Mouse (Mus musculus) hindbrain, embryonic 13.5 days (tissue): ENCODE data around the gene Rgr. TPM values are rescaled to one million over a fixed set of nuclear protein-coding genes. Genes with fewer than 3 reads are reported as not detected.
A peak's percentile ranks its signal among the peaks of the same experiment; 100 is the strongest.

Source experiments
- ATAC-seq: fragments of 200-750 bp; cut with Nextera tagmentation; 2 replicates; pipeline ENCODE4 v1.8.0; 2017; ENCODE audit warnings: moderate TSS enrichment; ENCODE audit not compliant: low FRiP score
- H3K27ac ChIP-seq: fragments of 300-500 bp; sonication (generic); 2 replicates; pipeline ENCODE4 v1.5.1; 2015; ENCODE audit warnings: inconsistent platforms, mild to moderate bottlenecking, moderate library complexity
- H3K27me3 ChIP-seq: fragments of 300-500 bp; sonication (generic); 2 replicates; pipeline ENCODE4 v1.6.1; 2015; ENCODE audit warnings: mild to moderate bottlenecking, inconsistent platforms
- H3K36me3 ChIP-seq: fragments of 300-500 bp; sonication (generic); 2 replicates; pipeline ENCODE4 v1.6.1; 2015; ENCODE audit warnings: mild to moderate bottlenecking, inconsistent platforms
- H3K4me1 ChIP-seq: fragments of 300-500 bp; sonication (generic); replicated peaks from 2 replicates; pipeline ENCODE4 v1.6.1; 2015; ENCODE audit warnings: inconsistent platforms
- H3K4me2 ChIP-seq: fragments of 300-500 bp; sonication (generic); 2 replicates; pipeline ENCODE4 v1.6.1; 2015; ENCODE audit warnings: inconsistent platforms, mild to moderate bottlenecking, moderate library complexity
- H3K4me3 ChIP-seq: fragments of 300-500 bp; sonication (generic); 2 replicates; pipeline ENCODE4 v1.5.1; 2015; ENCODE audit warnings: mild to moderate bottlenecking, inconsistent platforms
- H3K9ac ChIP-seq: fragments of 300-500 bp; sonication (generic); 2 replicates; pipeline ENCODE4 v1.6.1; 2015; ENCODE audit warnings: mild to moderate bottlenecking, inconsistent platforms
- H3K9me3 ChIP-seq: fragments of 300-500 bp; sonication (generic); 2 replicates; pipeline ENCODE4 v1.6.1; 2016; ENCODE audit warnings: inconsistent platforms
- WGBS: fragments of 180-500 bp; shearing (Covaris S2); methylation state at CpG from one replicate; pipeline ENCODE4 v1.1.7; 2015; 5-methylcytosine and 5-hydroxymethylcytosine counted together
- polyA plus RNA-seq: library from polyadenylated mRNA; unstranded; fragments of >200 nt; fragmentation: Nextera tagmentation; extraction: Ambion mirVana; gene quantifications from 2 replicates; pipeline ENCODE4 v1.2.1, GENCODE M21; 2015

Gene Rgr
- not detected in 2 replicates for polyA plus RNA-seq

DNA sequence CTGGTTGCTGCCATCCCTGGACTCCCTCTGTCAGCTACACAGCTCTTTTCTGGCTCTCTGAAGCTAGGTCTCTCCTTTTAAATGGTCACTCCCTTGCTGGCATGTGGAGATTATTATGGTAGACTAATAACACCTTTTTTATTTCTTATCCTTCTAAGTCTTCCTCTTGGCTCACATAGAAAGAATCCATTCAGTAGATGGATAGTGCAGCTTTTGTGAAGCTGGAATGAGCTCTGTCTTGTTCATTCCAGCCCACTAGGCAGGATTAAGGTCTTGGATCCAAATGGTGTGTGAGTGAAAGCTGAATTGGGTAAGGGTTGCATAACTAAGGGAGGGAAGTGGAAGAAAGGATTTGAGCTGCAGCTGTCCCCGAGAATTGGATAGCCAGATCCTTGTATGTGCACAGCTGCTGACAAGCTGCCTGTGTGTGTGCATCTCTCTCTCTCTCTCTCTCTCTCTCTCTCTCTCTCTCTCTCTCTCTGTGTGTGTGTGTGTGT is at the start of gene Rgr:
Gene Rgr (minus strand): TSS at position 51 of the 497 bp plus-strand sequence.
- H3K9ac ChIP-seq: no peak within 1 kb of the TSS
- ATAC-seq: no peak
- WGBS: 56% methylated on average over 1 of the region's 1 CpGs
- H3K27ac ChIP-seq: no peak within 1 kb of the TSS
- no peak within 1 kb of the TSS for H3K4me3 ChIP-seq
- no peaks in the 10 kb centered on the region for H3K36me3 ChIP-seq
- H3K27me3 ChIP-seq: no peaks in the 10 kb centered on the region
- H3K4me1 ChIP-seq: no peaks in the 10 kb centered on the region
- H3K9me3 ChIP-seq: no peaks in the 10 kb centered on the region
- no peak within 1 kb of the TSS for H3K4me2 ChIP-seq

DNA sequence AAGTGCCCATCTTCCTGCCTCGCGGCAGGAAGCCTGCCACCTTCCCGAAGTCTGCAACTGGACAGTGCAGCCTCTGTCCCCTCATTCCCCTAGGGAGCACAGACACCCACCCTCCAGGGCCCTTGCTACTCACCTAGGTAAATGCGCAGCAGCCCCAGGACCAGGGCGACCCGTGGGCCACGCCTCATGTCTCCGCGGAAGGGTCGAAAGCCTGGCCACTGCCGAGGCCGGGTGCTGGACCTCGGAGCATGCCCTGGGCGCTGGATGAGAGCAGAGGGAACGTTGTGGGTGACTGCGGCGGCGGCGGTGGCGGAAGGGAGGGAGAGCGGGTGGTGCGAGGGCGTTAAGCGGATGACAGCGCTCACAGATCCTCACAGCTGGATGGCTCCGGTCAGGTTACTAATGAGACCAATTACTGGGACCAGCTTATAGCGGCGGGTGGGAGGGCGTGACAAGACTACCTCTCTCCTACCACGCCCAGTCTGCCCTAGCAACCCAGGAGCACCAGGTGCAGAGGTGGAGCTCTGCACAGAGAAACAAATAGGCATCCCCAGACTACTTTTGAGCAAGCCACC is 49.3 kb upstream of the Rgr start, which contains the start of gene Cdhr1:
Gene Cdhr1 (minus strand): TSS at position 392 of the 575 bp plus-strand sequence.
- peak within 1 kb of the TSS; percentile 89 for H3K4me2 ChIP-seq
- no peak within 1 kb of the TSS for H3K27ac ChIP-seq
- peak; percentile 67 for ATAC-seq
- H3K27me3 ChIP-seq: peaks cover 45% of the 10 kb centered on the region
- peak within 1 kb of the TSS; percentile 78 for H3K9ac ChIP-seq
- H3K4me1 ChIP-seq: peaks cover 10% of the 10 kb centered on the region
- H3K4me3 ChIP-seq: peak within 1 kb of the TSS; percentile 48
- 1% methylated on average over 30 of the region's 30 CpGs for WGBS
- no peaks in the 10 kb centered on the region for H3K36me3 ChIP-seq
- no peaks in the 10 kb centered on the region for H3K9me3 ChIP-seq

DNA sequence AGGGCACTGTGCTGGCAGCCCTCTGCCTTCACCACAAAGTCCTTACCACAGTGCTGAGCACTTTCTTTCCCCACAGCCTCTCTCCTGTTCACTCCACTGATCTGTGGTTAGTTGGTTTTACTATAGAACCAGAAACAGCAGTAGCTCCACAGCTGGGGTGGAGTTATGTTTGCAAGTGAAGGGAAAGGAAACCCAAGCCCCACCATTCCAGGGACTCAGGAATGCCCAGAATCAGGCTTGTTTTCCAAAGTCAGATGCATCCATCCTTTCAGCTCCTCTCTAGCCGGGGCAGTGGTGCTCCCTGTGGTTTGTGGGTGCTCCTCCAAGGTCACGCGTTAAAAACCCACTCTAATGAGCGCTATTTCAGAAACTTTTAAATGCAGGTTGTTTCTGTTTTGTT is 46.8 kb upstream of the Rgr start:
- no peak for ATAC-seq
- Histone ChIP-seq H3K4me3 (no peak overlapping the region), H3K9me3 (no peaks in the 10 kb centered on the region), H3K9ac (no peak overlapping the region), H3K4me1 (peaks cover 10% of the 10 kb centered on the region), H3K27me3 (peaks cover 35% of the 10 kb centered on the region), H3K27ac (no peak overlapping the region), H3K36me3 (no peaks in the 10 kb centered on the region), H3K4me2 (no peak overlapping the region)
- 84% methylated on average over 4 of the region's 4 CpGs for WGBS

DNA sequence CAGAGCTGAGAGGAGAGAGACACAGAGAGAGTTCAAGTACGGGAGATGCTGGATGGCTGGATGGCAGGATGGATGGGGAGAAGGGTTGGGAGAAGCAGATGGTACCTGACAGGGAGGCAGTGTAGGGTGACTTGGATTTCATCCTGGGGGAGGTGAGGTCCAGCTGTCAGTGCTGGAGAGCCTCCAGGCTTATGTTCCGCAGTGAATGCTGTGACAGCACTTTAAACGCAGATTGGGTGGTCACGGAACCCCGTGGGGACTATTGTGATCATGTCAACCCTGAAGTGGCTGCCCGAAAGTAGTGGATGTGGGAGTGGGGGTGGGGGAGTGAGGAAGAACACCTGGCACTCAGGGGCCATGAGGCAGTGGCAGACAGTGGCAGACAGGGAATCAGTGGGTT is 45.7 kb upstream of the Rgr start:
- Histone ChIP-seq H3K27me3 (peaks cover 35% of the 10 kb centered on the region), H3K9me3 (no peaks in the 10 kb centered on the region)
- 56% methylated on average over 6 of the region's 6 CpGs for whole genome bisulfite sequencing

DNA sequence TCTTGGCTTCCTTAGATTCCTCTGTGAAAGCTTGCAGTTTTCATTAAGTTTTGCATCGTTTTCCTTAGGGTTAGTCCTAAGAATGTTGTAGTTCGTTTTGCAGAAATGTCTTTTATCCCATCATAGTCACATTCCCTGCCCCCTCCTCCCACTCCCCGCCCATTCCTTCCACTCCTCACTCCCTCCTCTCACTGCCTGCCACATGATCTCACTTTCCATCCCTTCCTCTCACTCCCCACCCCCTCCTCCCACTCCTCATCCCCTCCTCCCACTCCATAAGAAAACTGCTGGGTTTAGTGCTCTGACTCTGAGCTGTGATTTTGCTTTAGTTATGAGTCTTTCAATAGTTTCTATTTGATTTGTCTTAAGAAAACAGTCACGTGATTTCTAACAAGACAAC is 35.0 kb upstream of the Rgr start:
- Histone ChIP-seq H3K4me3 (no peak overlapping the region), H3K27ac (no peak overlapping the region), H3K9me3 (no peaks in the 10 kb centered on the region), H3K4me1 (no peaks in the 10 kb centered on the region), H3K4me2 (no peak overlapping the region), H3K27me3 (no peaks in the 10 kb centered on the region), H3K9ac (no peak overlapping the region), H3K36me3 (no peaks in the 10 kb centered on the region)
- ATAC-seq: no peak
- WGBS: 46% methylated on average over 4 of the region's 4 CpGs

More for the DNA sequence above, 45.7 kb upstream of the Rgr start:
- Histone ChIP-seq H3K36me3 (no peaks in the 10 kb centered on the region), H3K9ac (no peak overlapping the region), H3K4me1 (peaks cover 10% of the 10 kb centered on the region), H3K4me2 (no peak overlapping the region), H3K27ac (no peak overlapping the region), H3K4me3 (no peak overlapping the region)
- peak; percentile 18; the same call in 1 of the 2 replicates for ATAC-seq

DNA sequence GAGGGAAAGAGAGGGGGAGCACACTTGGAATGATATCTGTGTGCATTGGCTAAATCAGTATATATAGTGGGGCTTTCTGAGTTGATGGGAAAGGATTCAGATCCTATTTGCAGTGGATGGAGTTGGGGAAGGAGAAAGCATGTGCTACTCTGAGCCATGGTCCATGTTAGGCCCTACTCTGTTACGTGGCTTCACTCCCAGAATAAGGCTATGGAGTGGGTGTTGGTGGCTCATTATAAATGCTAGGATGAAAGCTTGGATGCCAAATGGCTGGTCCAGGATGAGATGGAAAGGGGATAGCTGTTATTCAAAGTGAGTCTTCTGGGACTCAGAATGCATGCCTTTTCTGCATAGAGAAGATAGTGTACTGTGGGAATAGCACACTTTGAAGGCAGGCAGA is 32.0 kb upstream of the Rgr start:
- H3K27ac ChIP-seq: no peak overlapping the region
- WGBS: 86% methylated on average over 1 of the region's 1 CpGs

DNA sequence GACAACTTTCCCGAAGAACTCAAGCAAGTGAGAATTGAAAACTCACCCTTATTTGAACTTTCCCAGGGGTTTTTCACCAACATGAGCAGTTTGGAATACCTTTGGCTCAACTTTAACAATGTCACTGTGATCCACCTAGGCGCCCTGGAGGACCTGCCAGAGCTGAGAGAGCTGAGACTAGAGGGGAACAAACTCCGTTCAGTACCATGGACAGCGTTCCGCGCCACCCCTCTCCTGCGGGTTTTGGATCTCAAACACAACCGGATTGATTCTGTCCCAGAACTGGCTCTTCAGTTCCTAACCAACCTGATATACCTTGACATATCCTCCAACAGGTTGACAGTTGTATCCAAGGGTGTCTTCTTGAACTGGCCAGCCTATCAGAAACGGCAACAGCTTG is 19.8 kb upstream of the Rgr start:
- ATAC-seq: no peak
- no peak overlapping the region for H3K4me2 ChIP-seq
- H3K27me3 ChIP-seq: 0 out of 2 replicates have a peak, but pooled peaks cover 3% of the 10 kb centered on the region
- H3K4me1 ChIP-seq: no peaks in the 10 kb centered on the region
- H3K9ac ChIP-seq: no peak overlapping the region
- H3K36me3 ChIP-seq: no peaks in the 10 kb centered on the region
- WGBS: 21% methylated on average over 9 of the region's 9 CpGs
- no peaks in the 10 kb centered on the region for H3K9me3 ChIP-seq
- no peak overlapping the region for H3K27ac ChIP-seq
- no peak overlapping the region for H3K4me3 ChIP-seq

More for the DNA sequence above, 32.0 kb upstream of the Rgr start:
- Histone ChIP-seq H3K27me3 (no peaks in the 10 kb centered on the region), H3K9ac (no peak overlapping the region), H3K4me1 (no peaks in the 10 kb centered on the region), H3K36me3 (no peaks in the 10 kb centered on the region), H3K4me3 (no peak overlapping the region), H3K4me2 (no peak overlapping the region), H3K9me3 (no peaks in the 10 kb centered on the region)
- ATAC-seq: no peak

DNA sequence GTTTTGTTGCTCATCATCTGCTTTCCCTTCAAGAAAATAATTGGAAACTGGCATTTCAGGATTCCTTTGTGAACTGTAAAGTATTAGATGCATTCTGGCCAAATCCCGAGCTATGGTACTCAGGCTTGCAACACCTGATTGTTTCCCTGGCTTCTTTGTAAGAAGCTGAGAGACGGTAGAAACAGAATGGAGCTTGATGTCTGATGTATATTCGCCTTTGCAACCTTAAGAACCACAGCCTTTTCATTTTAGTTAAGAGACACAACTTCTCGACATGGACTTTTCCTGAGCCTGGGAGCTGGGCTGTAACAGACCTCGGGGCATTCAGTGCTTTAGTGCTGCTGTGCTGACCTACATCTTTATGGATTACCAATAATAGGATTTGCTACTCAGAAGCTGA is 18.9 kb upstream of the Rgr start, which contains the start of gene Lrit2:
Gene Lrit2 (plus strand): TSS at position 301 of the 400 bp plus-strand sequence.
- H3K4me3 ChIP-seq: no peak within 1 kb of the TSS
- no peaks in the 10 kb centered on the region for H3K36me3 ChIP-seq
- no peak within 1 kb of the TSS for H3K9ac ChIP-seq
- no peak within 1 kb of the TSS for H3K27ac ChIP-seq
- WGBS: 84% methylated on average over 5 of the region's 5 CpGs
- H3K4me1 ChIP-seq: no peaks in the 10 kb centered on the region
- H3K27me3 ChIP-seq: 0 out of 2 replicates have a peak, but pooled peaks cover 3% of the 10 kb centered on the region
- H3K9me3 ChIP-seq: no peaks in the 10 kb centered on the region
- no peak within 1 kb of the TSS for H3K4me2 ChIP-seq
- no peak for ATAC-seq

DNA sequence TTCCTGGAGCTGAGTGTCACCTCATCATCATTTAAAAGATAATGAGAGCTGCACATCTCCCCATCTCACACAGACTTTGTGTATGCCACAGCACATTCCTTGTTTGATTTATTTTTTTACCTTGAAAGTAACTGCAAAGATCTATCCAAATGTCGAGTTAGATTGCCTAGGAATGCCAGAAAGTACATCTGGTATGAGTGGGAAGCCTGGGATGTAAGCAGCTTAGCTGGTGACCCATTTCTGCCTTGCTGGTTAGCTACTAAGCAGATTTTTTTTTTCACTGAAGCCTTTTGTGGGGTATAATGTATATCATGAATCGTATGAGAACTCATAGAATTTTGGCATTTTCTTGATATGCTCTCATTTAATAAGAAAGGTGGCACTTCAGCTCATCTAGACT is 17.9 kb upstream of the Rgr start:
- no peak for ATAC-seq
- H3K4me2 ChIP-seq: no peak overlapping the region
- no peak overlapping the region for H3K9ac ChIP-seq
- no peak overlapping the region for H3K27ac ChIP-seq
- 63% methylated on average over 2 of the region's 2 CpGs for WGBS
- no peaks in the 10 kb centered on the region for H3K36me3 ChIP-seq
- H3K27me3 ChIP-seq: 0 out of 2 replicates have a peak, but pooled peaks cover 3% of the 10 kb centered on the region
- no peaks in the 10 kb centered on the region for H3K4me1 ChIP-seq
- H3K4me3 ChIP-seq: no peak overlapping the region
- H3K9me3 ChIP-seq: no peaks in the 10 kb centered on the region

DNA sequence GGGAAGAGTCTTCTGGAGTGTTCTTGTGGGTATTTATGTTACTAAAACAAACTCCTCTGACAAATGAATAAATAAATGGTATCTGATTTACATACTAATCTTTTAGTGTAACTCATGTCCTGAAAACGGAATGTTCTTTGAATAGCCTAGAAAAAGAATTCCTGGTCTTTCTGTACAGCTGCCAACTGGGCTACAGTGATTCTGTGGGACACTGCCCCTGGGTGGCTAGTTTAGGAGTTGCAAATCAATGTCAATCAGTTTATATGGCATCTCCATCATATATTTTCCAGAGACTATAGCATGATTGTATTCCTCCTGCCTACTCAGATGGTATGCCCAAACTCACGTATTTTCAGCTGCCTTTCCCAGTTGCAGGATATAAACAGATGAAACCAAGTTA is 16.1 kb upstream of the Rgr start:
- Histone ChIP-seq H3K9ac (no peak overlapping the region), H3K27ac (no peak overlapping the region), H3K36me3 (no peaks in the 10 kb centered on the region), H3K4me1 (no peaks in the 10 kb centered on the region), H3K4me2 (no peak overlapping the region), H3K4me3 (no peak overlapping the region), H3K9me3 (no peaks in the 10 kb centered on the region), H3K27me3 (0 out of 2 replicates have a peak, but pooled peaks cover 3% of the 10 kb centered on the region)
- ATAC-seq: no peak
- WGBS: 68% methylated on average over 2 of the region's 2 CpGs

DNA sequence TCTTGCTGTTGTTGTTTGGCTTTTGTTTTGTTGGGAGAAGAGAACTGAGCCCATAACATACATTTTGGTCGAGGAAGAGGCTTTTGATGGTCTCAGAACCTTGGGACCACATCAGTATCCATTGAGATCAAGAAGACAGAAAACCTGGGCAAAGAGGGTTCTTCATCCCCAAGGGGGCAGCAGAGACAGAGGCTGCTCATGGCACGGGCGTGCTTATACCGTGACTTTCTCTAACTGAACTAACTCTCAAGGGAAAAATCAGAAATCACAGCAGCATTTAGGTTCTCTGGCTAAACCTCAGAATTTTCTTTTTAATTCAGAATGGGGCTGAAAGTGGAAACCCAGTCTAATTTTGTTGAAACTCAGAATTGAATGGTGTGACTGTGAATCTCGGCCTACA is 14.3 kb downstream of the Rgr start:
- WGBS: 54% methylated on average over 5 of the region's 5 CpGs

DNA sequence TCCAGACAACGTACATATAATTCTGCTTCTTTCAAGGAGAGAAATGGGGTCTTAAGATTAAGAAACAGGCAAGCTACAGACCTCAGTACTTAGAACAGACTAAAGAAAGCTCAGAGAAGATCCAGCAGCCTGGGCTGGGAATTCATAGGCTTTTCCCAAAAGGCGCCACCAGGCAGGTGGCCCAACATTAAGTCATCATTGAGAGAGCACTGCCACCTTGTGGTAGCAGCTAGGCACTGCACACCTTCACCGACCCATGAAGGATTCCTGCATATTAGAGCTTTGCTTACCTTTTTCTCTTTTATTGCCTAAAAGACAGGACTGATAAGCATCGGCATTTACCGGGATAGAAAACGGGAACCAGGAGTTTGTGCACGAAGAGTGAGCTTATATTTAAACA is 15.5 kb downstream of the Rgr start:
- whole genome bisulfite sequencing: 19% methylated on average over 7 of the region's 7 CpGs

More for the DNA sequence above, 14.3 kb downstream of the Rgr start:
- no peak for ATAC-seq
- H3K9ac ChIP-seq: no peak overlapping the region
- no peaks in the 10 kb centered on the region for H3K9me3 ChIP-seq
- no peak overlapping the region for H3K4me2 ChIP-seq
- H3K4me3 ChIP-seq: no peak overlapping the region
- H3K27ac ChIP-seq: no peak overlapping the region
- H3K27me3 ChIP-seq: no peaks in the 10 kb centered on the region
- no peaks in the 10 kb centered on the region for H3K36me3 ChIP-seq
- H3K4me1 ChIP-seq: peaks cover 9% of the 10 kb centered on the region; the same call in 1 of the 2 replicates

More for the DNA sequence above, 15.5 kb downstream of the Rgr start:
- H3K9me3 ChIP-seq: no peaks in the 10 kb centered on the region
- no peak overlapping the region for H3K4me2 ChIP-seq
- peaks cover 9% of the 10 kb centered on the region; the same call in 1 of the 2 replicates for H3K4me1 ChIP-seq
- no peaks in the 10 kb centered on the region for H3K27me3 ChIP-seq
- H3K4me3 ChIP-seq: no peak overlapping the region
- no peak overlapping the region for H3K27ac ChIP-seq
- no peak overlapping the region for H3K9ac ChIP-seq
- peak; percentile 48 for ATAC-seq
- no peaks in the 10 kb centered on the region for H3K36me3 ChIP-seq
